Mouse (Mus musculus) adrenal gland (tissue): ENCODE results near the gene Commd1.

Source experiments
- intact Hi-C: fragments of 180-260 bp; cut with DNase I; formaldehyde crosslinking; loops from one replicate; pipeline ENCODE4 v1.15.1; 2025

The Commd1 gene

GRCm38 (mm10) chr11:22991218-22991835 lies 9.1 kb upstream of the Commd1 start:
- intact Hi-C loops = no loop called here

- intact Hi-C loops = no loop called here
These were observed 8.4 kb upstream of the Commd1 start, which contains the start of gene Cct4 for GRCm38 (mm10) chr11:22990393-22991126. Gene Cct4, plus strand, starts transcription at chr11:22990519.

- intact Hi-C loops = loop anchor here (5.0 to 10.0 kb wide), 2 partner anchors 283 to 705 kb away; no protein-coding TSS in a partner anchor
These were observed 7.6 kb upstream of the Commd1 start for GRCm38 (mm10) chr11:22989786-22990185.

GRCm38 (mm10) chr11:22987357-22987756 lies 5.2 kb upstream of the Commd1 start:
- intact Hi-C loops = loop anchor here (5.0 to 10.0 kb wide), 2 partner anchors 285 to 703 kb away; no protein-coding TSS in a partner anchor

GRCm38 (mm10) chr11:22985510-22985909 lies 3.3 kb upstream of the Commd1 start:
- intact Hi-C loops = loop anchor here (5.0 to 10.0 kb wide), 2 partner anchors 287 to 701 kb away; no protein-coding TSS in a partner anchor

GRCm38 (mm10) chr11:22982846-22983245 lies 664 bp upstream of the Commd1 start:
- intact Hi-C loops = loop anchor here (10.0 kb wide), 1 partner anchor 698 kb away; no protein-coding TSS in a partner anchor

GRCm38 (mm10) chr11:22981543-22981950 lies 635 bp downstream of the Commd1 start:
- intact Hi-C loops = loop anchor here (10.0 kb wide), 1 partner anchor 697 kb away; no protein-coding TSS in a partner anchor

GRCm38 (mm10) chr11:22981041-22981440 lies 1.1 kb downstream of the Commd1 start:
- intact Hi-C loops = loop anchor here (10.0 kb wide), 1 partner anchor 696 kb away; no protein-coding TSS in a partner anchor

- intact Hi-C loops = no loop called here
These were observed 3.0 kb downstream of the Commd1 start for GRCm38 (mm10) chr11:22979221-22979620.

- intact Hi-C loops = no loop called here
These were observed 3.5 kb downstream of the Commd1 start for GRCm38 (mm10) chr11:22978711-22979110.

- intact Hi-C loops = no loop called here
These were observed 4.0 kb downstream of the Commd1 start for GRCm38 (mm10) chr11:22978215-22978614.

GRCm38 (mm10) chr11:22973599-22973998 lies 8.6 kb downstream of the Commd1 start:
- intact Hi-C loops = no loop called here

GRCm38 (mm10) chr11:22972746-22973526 lies 9.2 kb downstream of the Commd1 start:
- intact Hi-C loops = no loop called here

GRCm38 (mm10) chr11:22971835-22972709 lies 10.1 kb downstream of the Commd1 start, which contains the start of gene Zrsr1:
Gene Zrsr1, plus strand, starts transcription at chr11:22972005.
- intact Hi-C loops = no loop called here

- intact Hi-C loops = no loop called here
These were observed 11.6 kb downstream of the Commd1 start for GRCm38 (mm10) chr11:22970546-22970945.

GRCm38 (mm10) chr11:22969486-22969885 lies 12.7 kb downstream of the Commd1 start:
- intact Hi-C loops = no loop called here

GRCm38 (mm10) chr11:22965503-22965902 lies 16.7 kb downstream of the Commd1 start:
- intact Hi-C loops = no loop called here

- intact Hi-C loops = no loop called here
These were observed 17.8 kb downstream of the Commd1 start for GRCm38 (mm10) chr11:22964401-22964800.

GRCm38 (mm10) chr11:22962101-22962500 lies 20.1 kb downstream of the Commd1 start:
- intact Hi-C loops = no loop called here

- intact Hi-C loops = loop anchor here (2.0 to 10.0 kb wide), 4 partner anchors 96 to 733 kb away; partner anchors contain the start of gene B3gnt2
These were observed 24.3 kb downstream of the Commd1 start for GRCm38 (mm10) chr11:22957791-22958374.
